Mouse (Mus musculus): ENCODE measurements around the gene Lamb2. TPM values are rescaled to one million over a fixed set of nuclear protein-coding genes. Genes with fewer than 3 reads are reported as not detected.

The Lamb2 gene
- polyA plus RNA-seq, 1 experiment from 2014 or later, result 54.8 TPM

GRCm38 (mm10) chr9:108489215-108489614 lies 9.7 kb downstream of the Lamb2 start:
- DNase-seq (ENCODE audit: low spot score) (no peak), ATAC-seq (no peak)
- 95% methylated on average over 20 of the region's 20 CpGs for WGBS
- TF ChIP-seq CTCF (IDR thresholded peaks at IDR 0.05), result no peak
- TF ChIP-seq EP300 (IDR thresholded peaks at IDR 0.05), result no peak
- Histone ChIP-seq H3K27me3 (replicated peaks; ENCODE audit: insufficient read depth, low read length) (no peaks in the 10 kb centered on the region), H3K9ac (replicated peaks; ENCODE audit: low read depth) (no peak overlapping the region), H3K4me3 (ENCODE audit: low read depth, low read length) (no peak overlapping the region), H3K4me2 (replicated peaks; ENCODE audit: low read depth, low read length) (no peak overlapping the region), H3K27ac (ENCODE audit: low read length) (no peak overlapping the region), H3K36me3 (ENCODE audit: insufficient read depth, low read length) (peaks cover 59% of the 10 kb centered on the region), H3K4me1 (ENCODE audit: insufficient read depth, low read depth, low read length) (peaks cover 11% of the 10 kb centered on the region; the same call in 1 of the 2 replicates), H3K9me3 (ENCODE audit: low read length) (no peaks in the 10 kb centered on the region)

DNA sequence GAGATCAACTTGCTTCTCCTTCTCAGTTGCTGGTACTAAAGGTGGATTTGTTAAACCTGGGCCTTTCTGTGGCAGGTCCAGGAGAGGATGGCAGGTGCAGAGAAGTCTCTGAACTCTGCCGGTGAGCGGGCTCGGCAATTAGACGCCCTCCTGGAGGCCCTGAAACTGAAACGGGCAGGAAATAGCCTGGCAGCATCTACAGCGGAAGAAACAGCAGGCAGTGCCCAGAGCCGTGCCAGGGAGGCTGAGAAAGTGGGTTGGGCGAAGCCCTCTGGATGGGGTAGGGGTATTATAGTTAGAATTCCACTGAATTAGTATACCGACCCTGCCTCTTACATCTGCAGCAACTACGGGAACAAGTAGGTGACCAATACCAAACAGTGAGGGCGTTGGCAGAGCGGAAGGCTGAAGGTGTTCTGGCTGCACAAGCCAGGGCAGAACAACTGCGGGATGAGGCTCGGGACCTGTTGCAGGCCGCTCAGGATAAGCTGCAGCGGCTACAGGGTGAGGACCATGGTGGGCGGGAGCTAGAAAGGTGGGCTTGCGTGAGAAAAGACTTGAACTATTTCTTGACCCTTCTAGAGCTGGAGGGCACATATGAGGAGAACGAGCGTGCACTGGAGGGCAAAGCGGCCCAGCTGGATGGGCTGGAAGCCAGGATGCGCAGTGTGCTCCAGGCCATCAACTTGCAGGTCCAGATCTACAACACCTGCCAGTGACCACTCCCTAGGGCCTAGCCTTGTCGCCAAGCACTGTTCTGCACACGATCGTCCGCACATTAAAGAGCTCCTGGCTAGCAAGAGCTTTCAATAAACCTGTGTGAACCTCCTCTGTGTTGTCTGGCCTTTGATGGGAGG lies 10.4 kb downstream of the Lamb2 start:
- 60% methylated on average over 26 of the region's 26 CpGs for WGBS
- DNase-seq (ENCODE audit: low spot score) (no peak), ATAC-seq (no peak; the same call in 1 of the 2 replicates)
- H3K4me3 ChIP-seq (ENCODE audit: low read depth, low read length), result peak overlapping the region; percentile 66
- no peak overlapping the region for H3K9ac ChIP-seq (replicated peaks; ENCODE audit: low read depth)
- no peaks in the 10 kb centered on the region for H3K9me3 ChIP-seq (ENCODE audit: low read length)
- no peaks in the 10 kb centered on the region for H3K27me3 ChIP-seq (replicated peaks; ENCODE audit: insufficient read depth, low read length)
- peak overlapping the region; percentile 79 for H3K4me2 ChIP-seq (replicated peaks; ENCODE audit: low read depth, low read length)
- peaks cover 62% of the 10 kb centered on the region for H3K36me3 ChIP-seq (ENCODE audit: insufficient read depth, low read length)
- H3K27ac ChIP-seq (ENCODE audit: low read length), result peak overlapping the region; percentile 91
- H3K4me1 ChIP-seq (ENCODE audit: insufficient read depth, low read depth, low read length), result peaks cover 11% of the 10 kb centered on the region; the same call in 1 of the 2 replicates
- TF ChIP-seq EP300 (IDR thresholded peaks at IDR 0.05), result no peak
- TF ChIP-seq CTCF (IDR thresholded peaks at IDR 0.05), result no peak

- peaks cover 62% of the 10 kb centered on the region for H3K36me3 ChIP-seq (ENCODE audit: insufficient read depth, low read length)
- no peaks in the 10 kb centered on the region for H3K27me3 ChIP-seq (replicated peaks; ENCODE audit: insufficient read depth, low read length)
- H3K9me3 ChIP-seq (ENCODE audit: low read length), result no peaks in the 10 kb centered on the region
- peak within 1 kb of the TSS; percentile 66 for H3K4me3 ChIP-seq (ENCODE audit: low read depth, low read length)
- peaks cover 11% of the 10 kb centered on the region; the same call in 1 of the 2 replicates for H3K4me1 ChIP-seq (ENCODE audit: insufficient read depth, low read depth, low read length)
- peak within 1 kb of the TSS; percentile 91 for H3K27ac ChIP-seq (ENCODE audit: low read length)
- WGBS, result under 1% methylated on average over 65 of the region's 69 CpGs
- peak; percentile 99 for DNase-seq (ENCODE audit: low spot score)
- peak; percentile 98 for ATAC-seq
- TF ChIP-seq EP300 (IDR thresholded peaks at IDR 0.05) (no peak; the same call in 1 of the 2 replicates), CTCF (IDR thresholded peaks at IDR 0.05) (0 out of 2 replicates have a peak, but pooled peaks have one; percentile 6)
- peak within 1 kb of the TSS; percentile 78 for H3K9ac ChIP-seq (replicated peaks; ENCODE audit: low read depth)
- peak within 1 kb of the TSS; percentile 79 for H3K4me2 ChIP-seq (replicated peaks; ENCODE audit: low read depth, low read length)
Measured at GRCm38 (mm10) chr9:108490559-108491285, 11.2 kb downstream of the Lamb2 start, which contains the start of gene Usp19. TSS of gene Usp19 (plus strand) at chr9:108490602.

DNA sequence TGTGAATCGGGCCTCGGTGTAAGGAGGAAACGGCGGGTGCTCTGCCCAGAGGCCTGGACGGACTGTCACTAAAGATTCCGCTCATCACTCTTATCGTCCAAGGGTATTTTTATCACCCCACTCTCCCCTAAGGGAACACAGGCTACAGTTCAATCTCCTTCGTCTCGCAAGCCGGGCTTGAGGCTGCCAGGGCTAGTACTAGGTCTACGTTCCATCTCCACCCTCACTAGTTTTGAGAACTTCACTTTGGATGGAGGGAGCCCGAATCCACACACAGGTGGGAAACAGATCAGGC lies 11.7 kb downstream of the Lamb2 start:
- H3K9ac ChIP-seq (replicated peaks; ENCODE audit: low read depth), result peak overlapping the region; percentile 78
- peaks cover 11% of the 10 kb centered on the region; the same call in 1 of the 2 replicates for H3K4me1 ChIP-seq (ENCODE audit: insufficient read depth, low read depth, low read length)
- peak overlapping the region; percentile 66 for H3K4me3 ChIP-seq (ENCODE audit: low read depth, low read length)
- H3K4me2 ChIP-seq (replicated peaks; ENCODE audit: low read depth, low read length), result peak overlapping the region; percentile 79
- DNase-seq (ENCODE audit: low spot score) (no peak), ATAC-seq (no peak)
- no peaks in the 10 kb centered on the region for H3K9me3 ChIP-seq (ENCODE audit: low read length)
- 4% methylated on average over 12 of the region's 12 CpGs for WGBS
- H3K27me3 ChIP-seq (replicated peaks; ENCODE audit: insufficient read depth, low read length), result no peaks in the 10 kb centered on the region
- peak overlapping the region; percentile 91 for H3K27ac ChIP-seq (ENCODE audit: low read length)
- H3K36me3 ChIP-seq (ENCODE audit: insufficient read depth, low read length), result peaks cover 63% of the 10 kb centered on the region
- TF ChIP-seq EP300 (IDR thresholded peaks at IDR 0.05), result no peak
- no peak for TF ChIP-seq CTCF (IDR thresholded peaks at IDR 0.05)

DNA sequence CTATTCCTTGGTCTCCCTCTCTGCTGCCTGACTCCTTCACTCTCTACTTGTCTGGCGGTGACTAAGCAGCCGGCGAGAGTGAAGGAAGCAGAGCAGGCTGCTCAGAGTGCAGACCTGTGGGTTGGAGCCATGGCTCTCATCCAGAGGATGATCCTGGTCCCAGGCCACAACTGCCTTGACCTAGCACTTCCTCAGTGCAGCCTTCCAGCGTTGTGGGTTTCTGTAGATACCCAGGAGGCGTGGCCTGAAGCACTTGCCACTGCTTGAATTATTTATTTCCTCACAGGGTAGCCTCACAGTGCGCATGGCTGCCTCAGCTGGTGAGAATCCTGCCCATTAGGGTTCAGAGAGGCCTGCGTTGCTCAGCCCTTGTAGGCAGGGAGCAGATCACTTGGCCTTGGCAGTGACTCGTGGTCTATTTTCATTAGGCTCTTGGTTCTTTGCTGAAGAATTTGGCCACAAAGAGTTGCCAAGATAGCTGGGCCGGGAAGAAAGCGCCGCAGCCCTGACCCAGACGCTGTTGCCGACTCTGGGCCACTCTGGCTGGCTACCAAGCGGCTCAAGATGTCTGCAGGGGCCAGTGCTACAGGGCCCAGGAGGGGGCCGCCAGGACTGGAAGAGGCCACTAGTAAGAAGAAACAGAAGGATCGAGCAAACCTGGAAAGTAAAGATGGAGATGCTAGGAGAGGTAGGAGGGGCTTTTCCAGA lies 12.7 kb downstream of the Lamb2 start:
- H3K9me3 ChIP-seq (ENCODE audit: low read length), result no peaks in the 10 kb centered on the region
- peaks cover 63% of the 10 kb centered on the region for H3K36me3 ChIP-seq (ENCODE audit: insufficient read depth, low read length)
- 73% methylated on average over 16 of the region's 16 CpGs for WGBS
- no peak overlapping the region for H3K4me3 ChIP-seq (ENCODE audit: low read depth, low read length)
- peak overlapping the region; percentile 78; the same call in 1 of the 2 replicates for H3K9ac ChIP-seq (replicated peaks; ENCODE audit: low read depth)
- H3K27ac ChIP-seq (ENCODE audit: low read length), result peak overlapping the region; percentile 26; the same call in 1 of the 2 replicates
- ATAC-seq (no peak), DNase-seq (ENCODE audit: low spot score) (peak; percentile 49)
- peak overlapping the region; percentile 79 for H3K4me2 ChIP-seq (replicated peaks; ENCODE audit: low read depth, low read length)
- TF ChIP-seq EP300 (IDR thresholded peaks at IDR 0.05) (no peak), CTCF (IDR thresholded peaks at IDR 0.05) (no peak)
- H3K4me1 ChIP-seq (ENCODE audit: insufficient read depth, low read depth, low read length), result peaks cover 11% of the 10 kb centered on the region; the same call in 1 of the 2 replicates
- no peaks in the 10 kb centered on the region for H3K27me3 ChIP-seq (replicated peaks; ENCODE audit: insufficient read depth, low read length)
